26 mouse cellular contexts compared by ENCODE assay signal in genomic region chr13:99314657-99315181, GRCm38 (mm10). TPM values are rescaled to one million over a fixed set of nuclear protein-coding genes. Genes with fewer than 3 reads are reported as not detected.
DNase-seq lines count a peak whose midpoint lies in the region; ATAC-seq and TF ChIP-seq lines count a peak whose summit lies in the region.
"Had no signal": no experiment of that assay in that cellular context is flagged by ENCODE, and none has a peak within 500 bp of the region (broad histone marks: within the 10 kb centered on the region; RNA-seq: fewer than 3 reads in every experiment).

No protein-coding gene starts in this region.

- no peak; the same call in 1 of the 2 replicates for TF ChIP-seq RAD21 in CH12.LX (IDR thresholded peaks at IDR 0.05; ENCODE audit: low read depth, low read length)

- H3K9me3 ChIP-seq in kidney, postnatal 0 days (replicated peaks; ENCODE audit: low read length) = no peaks in the 10 kb centered on the region
- no peaks in the 10 kb centered on the region for H3K9me3 ChIP-seq in kidney, embryonic 15.5 days (replicated peaks)
- peaks cover 4% of the 10 kb centered on the region for H3K9me3 ChIP-seq in CH12.LX (replicated peaks; ENCODE audit: low read length)
- H3K9me3 ChIP-seq in hindbrain, embryonic 11.5 days (ENCODE audit: control insufficient read depth, low read length) = no peaks in the 10 kb centered on the region
- H3K9me3 ChIP-seq in lung, postnatal 0 days (ENCODE audit: low read length) = no peaks in the 10 kb centered on the region
- H3K9me3 ChIP-seq: forebrain, embryonic 10.5 days; forebrain, embryonic 13.5 days; hindbrain, embryonic 13.5 days had no signal

- ATAC-seq in kidney, postnatal 0 days (replicated peaks; ENCODE audit: low FRiP score, low read depth) = no peak
- no peak for ATAC-seq in kidney, embryonic 15.5 days (replicated peaks; ENCODE audit: low FRiP score)
- ATAC-seq in megakaryocyte, adult 5-6 weeks (ENCODE audit: poor library complexity, severe bottlenecking) = peak; percentile 30
- ATAC-seq in hindbrain, embryonic 11.5 days (ENCODE audit: low FRiP score) = no peak
- ATAC-seq in lung, postnatal 0 days = no peak
- ATAC-seq: forebrain, embryonic 13.5 days; forebrain, embryonic 16.5 days; hindbrain, postnatal 0 days; inflammation-experienced regulatory T-cells, adult 6 months; intestine, embryonic 16.5 days had no signal

- TF ChIP-seq POLR2A in CH12.LX (IDR thresholded peaks at IDR 0.05; ENCODE audit: low read depth, low read length) = no peak

- H3K4me1 ChIP-seq in kidney, postnatal 0 days (replicated peaks; ENCODE audit: insufficient read depth, low read length) = no peaks in the 10 kb centered on the region
- H3K4me1 ChIP-seq in kidney, embryonic 15.5 days = 0 out of 2 replicates have a peak, but pooled peaks cover 3% of the 10 kb centered on the region
- H3K4me1 ChIP-seq in CH12.LX (ENCODE audit: control insufficient read depth in 1 of 2, insufficient read depth in 2 of 2) = peaks cover 10 to 33% of the 10 kb centered on the region in 2 experiments; a peak in 3 of 4 replicates
- H3K4me1 ChIP-seq in hindbrain, embryonic 11.5 days (replicated peaks; ENCODE audit: control insufficient read depth, insufficient read depth, low read length) = no peaks in the 10 kb centered on the region
- no peaks in the 10 kb centered on the region for H3K4me1 ChIP-seq in lung, postnatal 0 days (ENCODE audit: insufficient read depth, low read depth, low read length)
- H3K4me1 ChIP-seq: forebrain, embryonic 10.5 days; forebrain, embryonic 13.5 days; hindbrain, embryonic 13.5 days had no signal

- intact Hi-C loops in gastrocnemius, postnatal 36 days (cut with DNase I) = no loop called here

- H3K79me2 ChIP-seq in CH12.LX (replicated peaks; ENCODE audit: control insufficient read depth, extremely low read depth, insufficient read depth, poor library complexity, severe bottlenecking) = no peaks in the 10 kb centered on the region

- no peak for TF ChIP-seq EP300 in CH12.LX (IDR thresholded peaks at IDR 0.05; ENCODE audit: low read length)
- TF ChIP-seq EP300 in lung, postnatal 0 days (IDR thresholded peaks at IDR 0.05) = no peak

- dilution Hi-C loops in CH12.LX (cut with MboI; ENCODE audit: extremely low pct_ligation_motif_present, extremely low pct_unique_long_range_greater_than_20kb, low sequenced_read_pairs) = no loop called here

- no peak overlapping the region for H3K27ac ChIP-seq in kidney, postnatal 0 days
- H3K27ac ChIP-seq in kidney, embryonic 15.5 days = no peak overlapping the region
- no peak overlapping the region for H3K27ac ChIP-seq in CH12.LX (ENCODE audit: insufficient read depth, low read depth)
- H3K27ac ChIP-seq in hindbrain, embryonic 11.5 days (ENCODE audit: low read depth, low read length) = no peak overlapping the region
- H3K27ac ChIP-seq in lung, postnatal 0 days (ENCODE audit: low read length) = no peak overlapping the region
- H3K27ac ChIP-seq: forebrain, embryonic 10.5 days; forebrain, embryonic 13.5 days; gastrocnemius, adult 2 months; hindbrain, embryonic 13.5 days; hindbrain, postnatal 0 days had no signal

- in situ Hi-C loops in CH12.LX (cut with MboI; ENCODE audit: low pct_ligation_motif_present, low pct_unique_long_range_greater_than_20kb, low sequenced_read_pairs) = loop anchor here (5.0 kb wide), 1 partner anchor 137 kb away; no protein-coding TSS in a partner anchor

- peak; percentile 22 for DNase-seq in kidney, postnatal 0 days (ENCODE audit: low spot score)
- peak; percentile 54 for DNase-seq in CH12.LX (ENCODE audit: extremely low read depth)
- DNase-seq in hindbrain, embryonic 11.5 days (ENCODE audit: low spot score) = no peak
- no peak for DNase-seq in gastrocnemius, postnatal 36 days
- DNase-seq in lung, postnatal 0 days (ENCODE audit: low spot score) = no peak
- DNase-seq: adrenal gland, adult 2 months; adrenal gland, postnatal 14 days; B cell, adult 2 months; cerebellum, adult 11 months; cerebellum, adult 2 months; cerebellum, adult 9-11 months; cerebellum, postnatal 25 days; embryo, embryonic 11 days; gastrocnemius, adult 2 months; gastrocnemius, postnatal 14 days; heart, adult 11 months had no signal

- TF ChIP-seq CTCF in kidney, postnatal 0 days (IDR thresholded peaks at IDR 0.05; ENCODE audit: low read depth) = no peak
- TF ChIP-seq CTCF in CH12.LX (conservative IDR thresholded peaks at IDR 0.05 in 1 of 2, IDR thresholded peaks at IDR 0.05 in 1 of 2; ENCODE audit: low read depth in 2 of 2, low read length in 2 of 2) = no peak
- TF ChIP-seq CTCF in lung, postnatal 0 days (IDR thresholded peaks at IDR 0.05) = no peak

- H3K4me3 ChIP-seq in kidney, postnatal 0 days (replicated peaks; ENCODE audit: low read depth, low read length) = no peak overlapping the region
- no peak overlapping the region for H3K4me3 ChIP-seq in kidney, embryonic 15.5 days (replicated peaks)
- H3K4me3 ChIP-seq in CH12.LX (replicated peaks in 1 of 3; ENCODE audit: low read depth in 2 of 3, low read length in 2 of 3, poor library complexity in 1 of 3) = no peak overlapping the region
- H3K4me3 ChIP-seq in hindbrain, embryonic 11.5 days (ENCODE audit: low read depth, low read length) = no peak overlapping the region
- no peak overlapping the region for H3K4me3 ChIP-seq in lung, postnatal 0 days (ENCODE audit: low read depth, low read length)
- H3K4me3 ChIP-seq: forebrain, embryonic 10.5 days; forebrain, embryonic 13.5 days; gastrocnemius, adult 2 months; hindbrain, embryonic 13.5 days had no signal

- no peaks in the 10 kb centered on the region for H3K27me3 ChIP-seq in kidney, postnatal 0 days (ENCODE audit: insufficient read depth, low read length)
- H3K27me3 ChIP-seq in kidney, embryonic 15.5 days = no peaks in the 10 kb centered on the region
- peaks cover 3% of the 10 kb centered on the region for H3K27me3 ChIP-seq in CH12.LX (replicated peaks)
- H3K27me3 ChIP-seq in hindbrain, embryonic 11.5 days (ENCODE audit: control insufficient read depth, insufficient read depth, low read length) = no peaks in the 10 kb centered on the region
- H3K27me3 ChIP-seq in lung, postnatal 0 days (replicated peaks; ENCODE audit: insufficient read depth, low read length) = no peaks in the 10 kb centered on the region
- H3K27me3 ChIP-seq: forebrain, embryonic 13.5 days; hindbrain, embryonic 13.5 days had no signal

- WGBS in kidney, postnatal 0 days = 40% methylated on average over 15 of the region's 15 CpGs
- 51% methylated on average over 15 of the region's 15 CpGs for WGBS in kidney, embryonic 15.5 days
- 76% methylated on average over 15 of the region's 15 CpGs for WGBS in hindbrain, embryonic 11.5 days
- WGBS in lung, postnatal 0 days = 78% methylated on average over 15 of the region's 15 CpGs

- H3K36me3 ChIP-seq in kidney, postnatal 0 days (ENCODE audit: insufficient read depth, low read length) = peaks cover 3% of the 10 kb centered on the region; the same call in 1 of the 2 replicates
- peaks cover 13% of the 10 kb centered on the region for H3K36me3 ChIP-seq in kidney, embryonic 15.5 days
- peaks cover 9 to 11% of the 10 kb centered on the region in 2 experiments for H3K36me3 ChIP-seq in CH12.LX (replicated peaks in 1 of 2; ENCODE audit: control insufficient read depth in 1 of 2, insufficient read depth in 1 of 2, low read length in 1 of 2)
- no peaks in the 10 kb centered on the region for H3K36me3 ChIP-seq in hindbrain, embryonic 11.5 days (ENCODE audit: control insufficient read depth, insufficient read depth, low read length)
- no peaks in the 10 kb centered on the region for H3K36me3 ChIP-seq in lung, postnatal 0 days (ENCODE audit: insufficient read depth, low read length)

- H3K9ac ChIP-seq in kidney, postnatal 0 days (ENCODE audit: low read depth, low read length) = no peak overlapping the region
- no peak overlapping the region for H3K9ac ChIP-seq in kidney, embryonic 15.5 days
- no peak overlapping the region for H3K9ac ChIP-seq in CH12.LX (ENCODE audit: insufficient read depth, low read depth)
- no peak overlapping the region for H3K9ac ChIP-seq in hindbrain, embryonic 11.5 days (ENCODE audit: low read depth, low read length)
- no peak overlapping the region for H3K9ac ChIP-seq in lung, postnatal 0 days (replicated peaks; ENCODE audit: low read depth)
- H3K9ac ChIP-seq: forebrain, embryonic 13.5 days; hindbrain, embryonic 13.5 days had no signal

- H3K4me2 ChIP-seq in kidney, postnatal 0 days (ENCODE audit: low read length) = no peak overlapping the region
- H3K4me2 ChIP-seq in kidney, embryonic 15.5 days = no peak overlapping the region
- H3K4me2 ChIP-seq in CH12.LX (ENCODE audit: insufficient read depth, low read depth, poor library complexity, severe bottlenecking) = peak overlapping the region; percentile 23
- H3K4me2 ChIP-seq in hindbrain, embryonic 11.5 days (replicated peaks; ENCODE audit: low read depth, low read length) = no peak overlapping the region
- H3K4me2 ChIP-seq in lung, postnatal 0 days (replicated peaks; ENCODE audit: low read depth, low read length) = no peak overlapping the region
- H3K4me2 ChIP-seq: forebrain, embryonic 13.5 days; heart, embryonic 11.5 days; hindbrain, embryonic 13.5 days had no signal

TF ChIP-seq in CH12.LX, 34 proteins besides CTCF, POLR2A, EP300 and RAD21 (continues in another document):
- TF ChIP-seq BHLHE40 (IDR thresholded peaks at IDR 0.05; ENCODE audit: low read depth, low read length) = peak; percentile 61

RNA-seq across cellular contexts. Expression of gene Ptcd2, which starts 29.8 kb away (rescaled TPM):
- polyA plus RNA-seq in kidney, postnatal 0 days (2015; fragmentation: Nextera tagmentation; extraction: Ambion mirVana) = 52.5 and 54.0 TPM in 2 replicates
- 51.5 and 54.1 TPM in 2 replicates for polyA plus RNA-seq in kidney, embryonic 15.5 days (2015; fragmentation: Nextera tagmentation; extraction: Ambion mirVana)
- total RNA-seq in CH12.LX (2012; rRNA removed) = 32.4 and 34.4 TPM in 2 replicates
- 84.8 and 92.9 TPM in 2 replicates for total RNA-seq in CH12.LX (2014; rRNA removed)
- 36.9 and 52.2 TPM in 2 replicates for polyA plus RNA-seq in CH12.LX (2012; ENCODE audit: insufficient read length, low read depth)
- 36.4 and 46.1 TPM in 2 replicates for total RNA-seq in megakaryocyte, adult 5-6 weeks (2015)
- total RNA-seq in megakaryocyte, adult 5-6 weeks (2017) = 52.1 and 53.7 TPM in 2 replicates
- 51.9 and 56.8 TPM in 2 replicates for polyA plus RNA-seq in hindbrain, embryonic 11.5 days (2014; fragmentation: Nextera tagmentation; extraction: Ambion mirVana)
- total RNA-seq in gastrocnemius, postnatal 36 days (2021) = 10 to 100 TPM; 22.3 to 28.2 TPM
- polyA plus RNA-seq in lung, postnatal 0 days (2015; fragmentation: Nextera tagmentation; extraction: Ambion mirVana) = 22.9 and 25.3 TPM in 2 replicates

RNA-seq across cellular contexts. Expression of gene Mrps27, which starts 29.9 kb away (rescaled TPM):
- polyA plus RNA-seq in kidney, postnatal 0 days (2015; fragmentation: Nextera tagmentation; extraction: Ambion mirVana) = 50.7 and 55.2 TPM in 2 replicates
- polyA plus RNA-seq in kidney, embryonic 15.5 days (2015; fragmentation: Nextera tagmentation; extraction: Ambion mirVana) = 68.8 and 71.8 TPM in 2 replicates
- total RNA-seq in CH12.LX (2012; rRNA removed) (46.6 and 46.8 TPM in 2 replicates), CH12.LX (2014; rRNA removed) (32.6 and 34.5 TPM in 2 replicates)
- 64.8 and 68.0 TPM in 2 replicates for polyA plus RNA-seq in CH12.LX (2012; ENCODE audit: insufficient read length, low read depth)
- 7.9 and 8.6 TPM in 2 replicates for total RNA-seq in megakaryocyte, adult 5-6 weeks (2015)
- 6.2 and 11.4 TPM in 2 replicates for total RNA-seq in megakaryocyte, adult 5-6 weeks (2017)
- 55.6 and 59.2 TPM in 2 replicates for polyA plus RNA-seq in hindbrain, embryonic 11.5 days (2014; fragmentation: Nextera tagmentation; extraction: Ambion mirVana)
- total RNA-seq in gastrocnemius, postnatal 36 days (2021) = 10 to 100 TPM; 27.4 to 28.4 TPM
- 19.2 and 20.4 TPM in 2 replicates for polyA plus RNA-seq in lung, postnatal 0 days (2015; fragmentation: Nextera tagmentation; extraction: Ambion mirVana)

Comparison
In these comparisons a context has a peak if more than half of its experiments do, and no peak if none do; other contexts are left out.
1. DNase-seq: peak in kidney, postnatal 0 days (single experiment) and CH12.LX (single experiment); none in hindbrain, embryonic 11.5 days (single experiment), gastrocnemius, postnatal 36 days (0 of 2) and lung, postnatal 0 days (single experiment).